Mouse (Mus musculus) heart, embryonic 12.5 days (tissue): ENCODE results near the gene Tshr. TPM values are rescaled to one million over a fixed set of nuclear protein-coding genes. Genes with fewer than 3 reads are reported as not detected.
"Not testable (repeated sequence)": the region's sequence is repeated elsewhere in the genome, so short reads cannot be mapped to it uniquely, and the experiment has no call there.

Experiments used
- ATAC-seq: fragments of 200-750 bp; cut with Nextera tagmentation; 2 replicates; pipeline ENCODE4 v1.8.0; 2017; ENCODE audit warnings: moderate TSS enrichment, moderate library complexity; ENCODE audit not compliant: insufficient number of reproducible peaks, low FRiP score
- H3K27ac ChIP-seq: fragments of 300-500 bp; sonication (generic); 2 replicates; pipeline ENCODE4 v1.5.1; 2016; ENCODE audit warnings: mild to moderate bottlenecking, moderate library complexity; ENCODE audit not compliant: poor library complexity, severe bottlenecking
- H3K27me3 ChIP-seq: fragments of 300-500 bp; sonication (generic); replicated peaks from 2 replicates; pipeline ENCODE4 v1.6.1; 2016; ENCODE audit warnings: mild to moderate bottlenecking, moderate library complexity
- H3K36me3 ChIP-seq: fragments of 300-500 bp; sonication (generic); 2 replicates; pipeline ENCODE4 v1.6.1; 2016; ENCODE audit warnings: mild to moderate bottlenecking, moderate library complexity
- H3K4me1 ChIP-seq: fragments of 300-500 bp; sonication (generic); replicated peaks from 2 replicates; pipeline ENCODE4 v1.6.1; 2016; ENCODE audit warnings: mild to moderate bottlenecking
- H3K4me2 ChIP-seq: fragments of 300-500 bp; sonication (generic); 2 replicates; pipeline ENCODE4 v1.6.1; 2016; ENCODE audit warnings: mild to moderate bottlenecking, moderate library complexity
- H3K4me3 ChIP-seq: fragments of 300-500 bp; sonication (generic); 2 replicates; pipeline ENCODE4 v1.5.1; 2016; ENCODE audit warnings: mild to moderate bottlenecking
- H3K9ac ChIP-seq: fragments of 300-500 bp; sonication (generic); 2 replicates; pipeline ENCODE4 v1.6.1; 2016; ENCODE audit warnings: mild to moderate bottlenecking, moderate library complexity
- H3K9me3 ChIP-seq: fragments of 300-500 bp; sonication (generic); replicated peaks from 2 replicates; pipeline ENCODE4 v1.6.1; 2016; ENCODE audit warnings: mild to moderate bottlenecking, moderate library complexity
- WGBS: fragments of 180-500 bp; shearing (Covaris S2); methylation state at CpG from one replicate; pipeline ENCODE4 v1.1.7; 2016; 5-methylcytosine and 5-hydroxymethylcytosine counted together
- polyA plus RNA-seq: library from polyadenylated mRNA; unstranded; fragments of >200 nt; fragmentation: Nextera tagmentation; extraction: Ambion mirVana; gene quantifications from 2 replicates; pipeline ENCODE4 v1.2.1, GENCODE M21; 2016

Gene Tshr
- polyA plus RNA-seq, 1 experiment from 2014 or later, result 0.08 TPM

DNA sequence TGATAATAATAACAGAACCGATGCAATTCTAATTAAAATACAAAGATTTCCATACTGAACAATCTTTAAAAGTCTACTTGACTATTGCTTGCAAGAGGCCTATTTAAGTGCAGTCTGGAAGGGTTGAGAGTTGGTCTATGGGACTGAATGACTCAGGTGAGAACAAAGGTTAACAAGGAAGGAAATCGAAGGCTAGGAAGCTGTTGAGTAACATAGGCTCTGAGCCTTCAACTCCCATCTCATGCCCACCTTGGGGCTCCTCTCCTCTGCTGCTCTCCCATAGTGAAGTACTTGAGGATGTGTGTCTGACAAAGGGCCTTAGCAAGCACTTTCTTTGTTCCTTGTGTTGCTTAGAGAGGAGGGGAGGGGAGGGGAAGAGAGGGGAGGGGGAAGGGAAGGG is 116.1 kb downstream of the Tshr start:
- Histone ChIP-seq H3K4me1 (no peaks in the 10 kb centered on the region), H3K4me3 (no peak overlapping the region), H3K4me2 (no peak overlapping the region), H3K27ac (no peak overlapping the region), H3K36me3 (no peaks in the 10 kb centered on the region), H3K27me3 (no peaks in the 10 kb centered on the region), H3K9ac (no peak overlapping the region), H3K9me3 (no peaks in the 10 kb centered on the region)
- ATAC-seq, result no peak
- 81% methylated on average over 2 of the region's 2 CpGs for WGBS

DNA sequence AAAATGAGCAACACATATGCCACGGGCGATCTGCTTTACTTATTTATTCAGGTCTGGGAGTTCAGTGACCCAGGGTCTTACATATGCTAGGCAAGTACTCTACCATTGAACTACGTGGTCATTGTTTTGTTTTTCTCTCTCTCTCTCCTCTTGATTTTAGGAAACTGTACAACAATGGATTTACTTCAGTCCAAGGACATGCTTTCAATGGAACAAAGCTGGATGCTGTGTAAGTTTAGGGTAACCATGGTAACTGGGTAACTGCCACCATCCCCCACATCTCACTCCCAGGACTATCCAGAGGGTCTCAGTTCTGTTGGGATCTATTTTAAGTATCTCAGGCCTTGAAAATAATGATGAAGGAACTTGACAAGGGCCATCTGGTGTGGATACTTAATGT is 127.4 kb downstream of the Tshr start:
- H3K9ac ChIP-seq, result no peak overlapping the region
- H3K27me3 ChIP-seq, result no peaks in the 10 kb centered on the region
- H3K9me3 ChIP-seq, result no peaks in the 10 kb centered on the region
- 73% methylated on average over 3 of the region's 3 CpGs for WGBS
- no peak overlapping the region for H3K4me3 ChIP-seq
- H3K36me3 ChIP-seq, result no peaks in the 10 kb centered on the region
- H3K4me1 ChIP-seq, result no peaks in the 10 kb centered on the region
- no peak overlapping the region for H3K27ac ChIP-seq
- no peak for ATAC-seq
- H3K4me2 ChIP-seq, result no peak overlapping the region

DNA sequence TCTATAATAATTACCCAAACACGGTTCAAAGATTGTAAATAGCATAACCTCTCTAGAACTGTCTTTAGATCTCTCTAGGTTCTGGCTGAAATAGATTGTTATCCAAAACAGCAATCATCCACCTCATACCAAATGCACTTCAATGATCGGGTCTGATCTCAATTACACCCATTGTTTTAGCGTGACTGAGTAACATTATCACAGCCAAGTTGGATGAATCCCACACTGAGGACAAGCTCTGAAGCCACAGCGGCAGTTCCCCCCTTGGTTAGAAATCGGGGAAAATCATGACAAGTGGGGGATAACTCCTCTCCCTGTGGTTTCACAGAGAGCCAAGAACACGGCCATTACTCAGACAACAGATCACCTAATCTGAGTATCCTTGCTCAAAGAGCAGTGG is 129.6 kb downstream of the Tshr start:
- Histone ChIP-seq H3K4me3 (no peak overlapping the region), H3K36me3 (no peaks in the 10 kb centered on the region), H3K27ac (no peak overlapping the region), H3K9ac (no peak overlapping the region), H3K27me3 (no peaks in the 10 kb centered on the region), H3K4me1 (no peaks in the 10 kb centered on the region), H3K9me3 (no peaks in the 10 kb centered on the region), H3K4me2 (no peak overlapping the region)
- ATAC-seq, result no peak
- WGBS, result 74% methylated on average over 6 of the region's 6 CpGs

DNA sequence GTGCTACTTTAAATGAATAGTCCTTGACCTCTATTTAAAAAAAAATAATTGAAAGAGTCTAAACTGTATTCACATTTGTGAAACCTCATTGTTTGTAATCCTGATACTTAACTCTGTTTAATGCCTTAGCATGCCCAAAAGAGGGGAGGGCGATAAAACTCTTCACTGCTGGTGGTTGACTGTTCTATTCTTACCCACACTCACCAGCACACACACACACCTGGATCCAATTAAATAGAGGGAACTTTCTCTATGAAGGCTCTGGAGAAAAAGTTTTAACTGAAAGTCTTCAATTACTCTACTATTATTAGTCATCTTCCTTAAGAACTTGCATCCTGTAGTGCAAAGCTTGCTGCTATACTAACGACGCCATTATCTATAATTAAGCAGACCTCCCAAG is 133.4 kb downstream of the Tshr start:
- H3K4me2 ChIP-seq, result no peak overlapping the region
- H3K4me3 ChIP-seq, result no peak overlapping the region
- no peak overlapping the region for H3K9ac ChIP-seq
- H3K27me3 ChIP-seq, result no peaks in the 10 kb centered on the region
- H3K36me3 ChIP-seq, result no peaks in the 10 kb centered on the region
- no peak overlapping the region for H3K27ac ChIP-seq
- WGBS, result 66% methylated on average over 3 of the region's 3 CpGs
- ATAC-seq, result no peak
- no peaks in the 10 kb centered on the region; the same call in 1 of the 2 replicates for H3K9me3 ChIP-seq
- no peaks in the 10 kb centered on the region for H3K4me1 ChIP-seq

DNA sequence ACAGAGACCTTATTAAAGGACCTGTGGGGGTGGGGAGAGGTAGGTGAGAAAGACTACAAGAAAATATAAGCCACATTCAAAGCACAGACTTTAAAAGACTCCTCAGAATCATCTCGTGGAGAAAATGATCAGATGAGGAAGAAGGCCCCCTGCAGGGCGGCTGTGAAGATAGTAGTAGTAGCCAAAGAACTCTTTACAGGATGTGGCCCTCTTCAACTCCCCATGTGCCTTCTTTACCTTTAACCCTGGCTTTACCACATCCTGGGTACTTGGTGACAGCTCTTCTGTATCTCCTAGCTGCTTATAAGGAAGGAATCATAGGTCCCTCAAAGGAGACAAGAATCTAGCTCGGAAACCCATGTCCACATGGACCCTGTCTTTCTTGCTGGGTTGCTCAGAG is 139.3 kb downstream of the Tshr start:
- Histone ChIP-seq H3K4me3 (no peak overlapping the region), H3K9ac (no peak overlapping the region), H3K27me3 (no peaks in the 10 kb centered on the region), H3K36me3 (no peaks in the 10 kb centered on the region), H3K9me3 (no peaks in the 10 kb centered on the region; the same call in 1 of the 2 replicates), H3K4me1 (no peaks in the 10 kb centered on the region), H3K27ac (no peak overlapping the region), H3K4me2 (no peak overlapping the region)
- no peak for ATAC-seq
- WGBS, result 60% methylated on average over 3 of the region's 3 CpGs

DNA sequence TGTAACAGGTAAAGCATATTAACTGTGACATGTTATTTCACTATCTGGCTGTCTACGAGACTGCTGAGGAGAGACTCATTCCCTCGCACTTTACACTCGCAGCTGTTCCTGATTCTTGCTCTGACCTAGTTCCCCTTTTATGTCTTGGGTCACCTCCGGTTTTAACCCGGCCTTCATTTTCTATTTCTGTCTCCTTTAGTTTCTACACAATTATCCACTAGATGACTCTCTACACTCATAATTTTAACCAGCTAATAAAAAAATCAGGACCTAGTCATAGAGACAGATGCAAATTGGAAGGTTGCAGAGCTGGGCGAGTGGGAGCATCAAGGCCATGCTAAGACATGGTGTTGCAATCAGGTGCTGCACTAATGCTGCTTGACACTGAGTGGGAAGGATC is 150.2 kb downstream of the Tshr start:
- Histone ChIP-seq H3K36me3 (no peaks in the 10 kb centered on the region), H3K9ac (no peak overlapping the region), H3K27me3 (no peaks in the 10 kb centered on the region), H3K9me3 (no peaks in the 10 kb centered on the region), H3K4me2 (no peak overlapping the region), H3K27ac (no peak overlapping the region), H3K4me3 (no peak overlapping the region), H3K4me1 (no peaks in the 10 kb centered on the region)
- 67% methylated on average over 6 of the region's 6 CpGs for WGBS
- no peak for ATAC-seq

DNA sequence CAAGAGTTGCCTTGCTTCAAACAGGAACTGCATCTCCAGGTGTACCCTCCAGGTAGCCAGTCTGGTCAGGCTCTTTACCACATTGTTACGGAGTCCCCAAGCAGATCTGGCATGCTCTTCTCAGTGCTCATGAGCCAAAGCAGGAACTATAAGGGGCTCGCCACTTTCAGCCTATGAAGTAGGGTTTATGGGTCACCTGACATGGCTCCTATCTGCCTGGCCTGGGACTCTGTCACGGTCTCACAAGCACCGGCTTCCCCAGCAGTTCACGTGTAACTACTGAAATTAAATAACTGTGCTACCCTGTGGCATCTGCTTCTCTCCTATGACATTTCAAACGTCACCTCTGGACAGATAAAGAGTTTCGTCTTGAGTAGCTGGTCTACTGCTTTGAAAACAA is 155.8 kb downstream of the Tshr start:
- H3K36me3 ChIP-seq, result no peaks in the 10 kb centered on the region
- 82% methylated on average over 7 of the region's 7 CpGs for WGBS
- H3K4me2 ChIP-seq, result no peak overlapping the region
- H3K4me1 ChIP-seq, result no peaks in the 10 kb centered on the region
- no peak overlapping the region for H3K9ac ChIP-seq
- H3K4me3 ChIP-seq, result no peak overlapping the region
- no peak overlapping the region for H3K27ac ChIP-seq
- H3K27me3 ChIP-seq, result no peaks in the 10 kb centered on the region
- no peak for ATAC-seq
- H3K9me3 ChIP-seq, result 0 out of 2 replicates have a peak, but pooled peaks cover 6% of the 10 kb centered on the region

DNA sequence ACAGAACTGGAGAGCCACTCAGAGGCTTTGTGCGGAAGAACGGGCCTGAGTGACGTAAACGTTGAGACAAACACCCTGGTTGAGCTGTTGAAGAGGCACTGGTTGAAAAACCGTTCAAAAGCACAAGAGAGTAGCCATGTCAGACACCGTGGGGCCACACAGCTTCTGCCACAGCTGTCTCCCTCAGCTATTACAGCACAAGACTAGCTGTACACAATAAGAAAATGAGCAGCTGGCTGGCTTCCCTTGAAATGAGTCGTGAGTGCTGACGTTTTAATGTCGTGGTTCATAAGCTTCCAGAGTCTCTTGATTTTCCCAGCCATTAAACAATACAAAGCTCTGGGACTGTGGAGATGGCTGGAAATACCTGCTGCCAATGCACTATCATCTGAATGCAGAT is 165.1 kb downstream of the Tshr start:
- Histone ChIP-seq H3K9me3 (no peaks in the 10 kb centered on the region), H3K9ac (no peak overlapping the region), H3K4me3 (no peak overlapping the region), H3K27ac (no peak overlapping the region), H3K27me3 (0 out of 2 replicates have a peak, but pooled peaks cover 4% of the 10 kb centered on the region), H3K4me2 (no peak overlapping the region), H3K4me1 (peaks cover 11% of the 10 kb centered on the region), H3K36me3 (peaks cover 8% of the 10 kb centered on the region)
- ATAC-seq, result no peak
- WGBS, result 83% methylated on average over 9 of the region's 9 CpGs

DNA sequence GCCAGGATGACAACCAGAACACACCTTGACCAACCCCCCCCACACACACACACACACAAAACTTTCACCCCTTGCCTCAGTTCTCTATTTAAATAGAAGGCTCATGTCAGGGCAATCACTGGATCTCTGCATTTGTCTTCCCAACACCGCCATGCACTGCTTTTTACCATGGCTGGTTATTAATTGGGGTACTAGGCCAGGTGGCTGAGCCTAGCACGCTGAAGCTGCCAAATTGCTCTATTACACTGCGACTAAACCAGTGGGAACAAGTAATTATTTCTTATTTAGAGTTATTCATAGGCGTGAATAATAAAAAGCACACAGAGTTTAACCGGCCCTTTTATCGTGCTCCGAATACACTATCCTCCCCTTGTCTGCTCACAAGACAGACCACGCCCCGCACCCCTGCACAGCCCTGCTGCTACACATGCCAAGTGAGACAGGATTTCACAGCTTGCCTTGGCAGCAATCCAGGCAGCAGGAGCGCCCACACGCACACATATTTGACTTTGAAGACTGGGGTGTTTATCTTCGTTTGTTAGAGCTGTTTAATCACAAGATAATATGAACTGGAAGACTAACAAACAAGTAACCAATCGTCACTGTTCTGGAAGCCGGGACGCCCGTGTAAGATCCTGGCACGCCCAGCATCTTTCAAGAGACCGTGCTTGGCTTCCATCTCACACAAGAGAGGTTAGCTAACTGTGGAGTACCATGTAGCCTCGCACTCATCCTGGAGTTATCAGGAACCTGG is 167.6 kb downstream of the Tshr start:
- 0 out of 2 replicates have a peak, but pooled peaks cover 4% of the 10 kb centered on the region for H3K27me3 ChIP-seq
- WGBS, result 35% methylated on average over 19 of the region's 19 CpGs
- peaks cover 14% of the 10 kb centered on the region for H3K36me3 ChIP-seq
- no peaks in the 10 kb centered on the region for H3K9me3 ChIP-seq
- no peak overlapping the region for H3K9ac ChIP-seq
- H3K4me3 ChIP-seq, result 0 out of 2 replicates have a peak overlapping the region, but pooled peaks have one; percentile 11
- peaks cover 11% of the 10 kb centered on the region for H3K4me1 ChIP-seq
- no peak overlapping the region for H3K27ac ChIP-seq
- peak; percentile 90 for ATAC-seq
- peak overlapping the region; percentile 55 for H3K4me2 ChIP-seq

DNA sequence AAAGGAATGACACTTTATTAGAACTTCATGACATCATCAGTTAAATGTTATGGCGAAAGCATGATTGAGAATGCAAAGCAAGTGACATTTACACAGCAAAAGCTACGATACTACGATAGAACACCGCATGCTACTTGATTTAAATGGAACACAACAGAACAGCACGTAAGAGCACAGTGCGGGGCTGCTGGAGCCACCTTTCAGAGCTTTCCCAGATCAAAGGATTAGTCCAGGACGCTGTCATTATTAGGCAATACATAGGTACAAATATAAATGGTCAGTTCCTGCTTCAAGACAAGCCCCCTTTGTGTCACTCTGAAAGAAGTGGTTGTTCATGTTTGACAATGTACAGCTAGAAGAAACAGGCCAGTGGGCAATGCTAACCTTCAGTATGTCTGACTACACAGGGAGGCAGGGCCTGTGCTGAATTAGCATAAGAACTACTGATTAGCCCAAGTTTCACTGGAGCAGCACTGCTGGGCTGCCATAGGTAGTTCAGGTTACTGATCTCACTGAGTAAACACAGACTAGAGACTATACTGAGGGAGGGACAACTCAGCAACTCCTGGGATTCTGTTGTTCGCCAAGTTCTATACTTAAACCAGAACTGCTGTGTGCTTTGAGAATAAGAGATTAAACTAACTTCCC is 173.1 kb downstream of the Tshr start:
- not testable (repeated sequence) for H3K9ac ChIP-seq, ATAC-seq, H3K4me2 ChIP-seq, H3K4me1 ChIP-seq, H3K4me3 ChIP-seq, H3K27ac ChIP-seq, H3K27me3 ChIP-seq, H3K9me3 ChIP-seq
- H3K36me3 ChIP-seq, result peaks cover 26% of the 10 kb centered on the region
- 87% methylated on average over 8 of the region's 8 CpGs for WGBS

DNA sequence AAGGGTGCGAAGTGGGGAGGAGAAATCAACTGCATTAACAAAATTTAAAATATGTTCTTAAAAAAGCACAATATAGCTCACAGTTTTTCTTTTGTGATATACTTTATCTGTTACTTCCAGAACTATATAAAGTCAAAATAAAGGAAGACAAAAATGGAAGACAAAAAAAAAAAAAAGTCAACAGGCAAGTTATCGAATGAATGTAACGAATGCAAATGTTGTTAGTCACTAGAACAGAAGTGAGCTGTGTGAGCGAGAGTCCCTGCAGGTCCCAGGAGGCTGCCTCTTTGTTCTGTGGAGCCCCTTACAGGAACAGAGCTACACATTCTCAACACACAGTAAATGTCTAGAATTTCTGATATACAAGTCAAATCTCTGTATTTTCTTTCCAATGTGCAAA is 173.8 kb downstream of the Tshr start:
- H3K4me3 ChIP-seq, H3K9me3 ChIP-seq, H3K4me1 ChIP-seq, ATAC-seq, H3K27ac ChIP-seq, H3K9ac ChIP-seq, H3K4me2 ChIP-seq, H3K27me3 ChIP-seq: not testable (repeated sequence)
- WGBS, result 91% methylated on average over 4 of the region's 4 CpGs
- H3K36me3 ChIP-seq, result peaks cover 32% of the 10 kb centered on the region
